Mouse (Mus musculus) heart, postnatal 10 days (tissue): ENCODE results near the gene Zfp444. TPM values are rescaled to one million over a fixed set of nuclear protein-coding genes. Genes with fewer than 3 reads are reported as not detected.
"Not testable (repeated sequence)": the region's sequence is repeated elsewhere in the genome, so short reads cannot be mapped to it uniquely, and the experiment has no call there.

Source experiments
- DNase-seq, 2 experiments: peaks; one replicate each; pipeline ENCODE4 v3.0.0; 2021
- intact Hi-C: fragments of 180-260 bp; cut with DNase I; formaldehyde crosslinking; loops from one replicate; pipeline ENCODE4 v1.15.1; 2025
- total RNA-seq, 2 experiments: library from RNA; stranded (reverse); gene quantifications; 2 replicates each; pipeline ENCODE4 v1.2.3; 2021

Zfp444 gene
- total RNA-seq, 2 experiments from 2014 or later = 11.8 to 13.8 TPM

GRCm38 (mm10) chr7:6194129-6194528 lies 22.1 kb downstream of the Zfp444 start:
- intact Hi-C loops = loop anchor here (1.0 kb wide), 1 partner anchor 67 kb away; no protein-coding TSS in a partner anchor
- peak; percentile 55 to 82 for DNase-seq

- intact Hi-C loops = no loop called here
- no peak for DNase-seq
These were observed 23.8 kb downstream of the Zfp444 start for GRCm38 (mm10) chr7:6195777-6196176.

GRCm38 (mm10) chr7:6196790-6197189 lies 24.8 kb downstream of the Zfp444 start, which contains the start of gene Galp:
TSS of gene Galp (plus strand) at chr7:6197090.
- intact Hi-C loops = no loop called here
- DNase-seq = no peak

- intact Hi-C loops = no loop called here
- DNase-seq = no peak
These were observed 32.2 kb downstream of the Zfp444 start for GRCm38 (mm10) chr7:6204200-6204599.

GRCm38 (mm10) chr7:6213144-6213543 lies 41.1 kb downstream of the Zfp444 start:
- intact Hi-C loops = no loop called here
- peak in 1 of 2 experiments; percentile 14 for DNase-seq

- DNase-seq, intact Hi-C loops: not testable (repeated sequence)
These were observed 42.7 kb downstream of the Zfp444 start for GRCm38 (mm10) chr7:6214691-6215090.

GRCm38 (mm10) chr7:6220147-6220546 lies 48.1 kb downstream of the Zfp444 start:
- intact Hi-C loops = no loop called here
- DNase-seq = no peak

GRCm38 (mm10) chr7:6221978-6222377 lies 50.0 kb downstream of the Zfp444 start, which contains the start of gene Zscan5b:
TSS of gene Zscan5b (plus strand) at chr7:6222278.
- intact Hi-C loops = no loop called here
- no peak for DNase-seq

- intact Hi-C loops = not testable (repeated sequence)
- peak in 1 of 2 experiments; percentile 3 for DNase-seq
These were observed 56.5 kb downstream of the Zfp444 start for GRCm38 (mm10) chr7:6228491-6228890.

- DNase-seq = no peak
- intact Hi-C loops = no loop called here
These were observed 67.8 kb downstream of the Zfp444 start for GRCm38 (mm10) chr7:6239787-6240186.

GRCm38 (mm10) chr7:6240841-6241425 lies 68.9 kb downstream of the Zfp444 start:
- peak; percentile 32 to 68 for DNase-seq
- intact Hi-C loops = loop anchor here (1.0 kb wide), 1 partner anchor 41 kb away; no protein-coding TSS in a partner anchor

Other genes with a start within 250 kb of the Zfp444 start
- not detected for gene Vmn1r65, start 161.2 kb upstream of the Zfp444 start, total RNA-seq
- not detected for gene Nlrp4c, start 127.1 kb upstream of the Zfp444 start, total RNA-seq
- 10 to 100 TPM; 44.2 to 48.6 TPM for gene Zfp787, start 16.2 kb upstream of the Zfp444 start, total RNA-seq
- not detected for gene Galp, start 24.9 kb downstream of the Zfp444 start, total RNA-seq
- not detected for gene Zscan5b, start 50.1 kb downstream of the Zfp444 start, total RNA-seq
- gene Epp13, start 80.5 kb downstream of the Zfp444 start, total RNA-seq = not detected
- 1 to 10 TPM; 2.1 to 2.4 TPM for gene Zfp667, start 114.4 kb downstream of the Zfp444 start, total RNA-seq
- 1 to 10 TPM; 1.5 to 1.9 TPM for gene Zfp583, start 159.1 kb downstream of the Zfp444 start, total RNA-seq
- gene Gm3854, start 171.5 kb downstream of the Zfp444 start, total RNA-seq = under 1 TPM; 0.14 to 0.27 TPM
- 1 to 10 TPM; 1.3 to 2.4 TPM for gene Zfp78, start 191.1 kb downstream of the Zfp444 start, total RNA-seq
- 1 to 10 TPM; 4.3 to 4.5 TPM for gene Zfp28, start 211.1 kb downstream of the Zfp444 start, total RNA-seq
- not detected for gene Smim17, start 226.5 kb downstream of the Zfp444 start, total RNA-seq
- not detected for gene Gm20715, start 238.1 kb downstream of the Zfp444 start, total RNA-seq